Mouse (Mus musculus) spleen, adult 2 months (tissue): Measurements from ENCODE around the gene Heyl. TPM values are rescaled to one million over a fixed set of nuclear protein-coding genes. Genes with fewer than 3 reads are reported as not detected.

Source experiments
- DNase-seq, 2 experiments: peaks; one replicate each; pipeline versions ENCODE4 v3.0.0 to v3.0.0-alpha.2; 2012 to 2021; ENCODE audit warnings: low spot score in 2 of 2, low read depth in 1 of 2
- H3K27ac ChIP-seq: fragments of 200-500 bp; 2 replicates; pipeline ENCODE4 v1.5.1; 2012; ENCODE audit warnings: low read length, inconsistent platforms; ENCODE audit not compliant: insufficient read depth
- H3K27me3 ChIP-seq: fragments of 200-500 bp; 2 replicates; pipeline ENCODE4 v1.6.1; 2012; ENCODE audit warnings: mild to moderate bottlenecking, moderate library complexity, low read length, inconsistent platforms; ENCODE audit not compliant: control insufficient read depth, insufficient read depth
- H3K36me3 ChIP-seq: fragments of 200-500 bp; 2 replicates; pipeline ENCODE4 v1.6.1; 2012; ENCODE audit warnings: mild to moderate bottlenecking, low read length, inconsistent platforms; ENCODE audit not compliant: control insufficient read depth, insufficient read depth
- H3K4me1 ChIP-seq: fragments of 200-500 bp; 2 replicates; pipeline ENCODE4 v1.6.1; 2011; ENCODE audit warnings: inconsistent platforms; ENCODE audit not compliant: control insufficient read depth, insufficient read depth, insufficient read length
- H3K4me3 ChIP-seq: fragments of 200-500 bp; 2 replicates; pipeline ENCODE4 v1.5.1; 2011; ENCODE audit warnings: mild to moderate bottlenecking, inconsistent platforms; ENCODE audit not compliant: insufficient read depth, insufficient read length; ENCODE audit errors: extremely low read depth
- CTCF ChIP-seq: fragments of 200-500 bp; IDR thresholded peaks from 2 replicates; pipeline ENCODE4 v1.5.1; 2011; ENCODE audit warnings: mild to moderate bottlenecking, inconsistent platforms; ENCODE audit not compliant: insufficient read depth, insufficient read length, insufficient replicate concordance; ENCODE audit errors: extremely low read depth
- POLR2A ChIP-seq: fragments of 200-500 bp; IDR thresholded peaks from 2 replicates; pipeline ENCODE4 v1.6.1; 2011; ENCODE audit warnings: low read depth, low read length, inconsistent platforms
- WGBS: fragments of 180-500 bp; shearing (Covaris S2); methylation state at CpG from one replicate; pipeline ENCODE4 v1.1.7; 2018; 5-methylcytosine and 5-hydroxymethylcytosine counted together
- polyA plus RNA-seq: library from polyadenylated mRNA; depleted of rRNA; stranded (reverse); fragments of >200 nt; gene quantifications from 2 replicates; pipeline ENCODE4 v1.2.3, GENCODE M21; 2012; rRNA removed

The Heyl gene
- 2.1 and 2.9 TPM in 2 replicates for polyA plus RNA-seq

DNA sequence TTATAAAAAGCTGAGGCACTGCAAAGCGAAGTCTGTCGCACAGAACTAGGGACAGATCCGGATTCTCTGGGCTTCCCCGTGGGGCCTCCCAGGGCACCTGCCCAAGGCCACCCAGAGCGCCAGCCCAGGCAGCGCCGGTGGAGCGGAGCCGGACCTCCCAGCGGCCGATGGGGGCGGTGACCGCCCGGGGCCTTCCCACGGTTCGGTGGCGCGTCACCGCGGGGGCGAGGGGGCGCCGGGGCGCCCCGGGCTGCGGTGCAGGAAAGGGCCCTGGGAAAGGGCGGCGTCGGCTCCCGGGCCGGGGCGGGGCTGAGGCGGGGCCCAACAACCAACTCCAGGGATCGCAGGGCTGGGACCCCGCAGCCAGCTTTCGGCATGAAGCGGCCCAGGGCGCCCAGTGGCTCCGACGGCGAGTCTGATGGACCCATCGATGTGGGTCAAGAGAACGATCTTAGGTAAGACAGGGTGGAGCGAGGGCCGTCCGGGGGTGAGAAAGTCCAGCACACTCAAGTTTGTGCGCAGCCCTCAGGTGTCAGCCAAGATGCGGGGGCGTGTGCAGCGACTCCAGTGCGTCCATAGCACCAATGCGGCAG is at the start of gene Heyl:
Gene Heyl (plus strand): TSS at position 65 of the 593 bp plus-strand sequence.
- Histone ChIP-seq H3K27ac (no peak within 1 kb of the TSS), H3K36me3 (no peaks in the 10 kb centered on the region), H3K4me1 (peaks cover 14% of the 10 kb centered on the region), H3K4me3 (peak within 1 kb of the TSS; percentile 8; the same call in 1 of the 2 replicates), H3K27me3 (no peaks in the 10 kb centered on the region)
- 6% methylated on average over 52 of the region's 52 CpGs for WGBS
- DNase-seq = peak in 1 of 2 experiments; percentile 39
- TF ChIP-seq CTCF (no peak), POLR2A (no peak)

DNA sequence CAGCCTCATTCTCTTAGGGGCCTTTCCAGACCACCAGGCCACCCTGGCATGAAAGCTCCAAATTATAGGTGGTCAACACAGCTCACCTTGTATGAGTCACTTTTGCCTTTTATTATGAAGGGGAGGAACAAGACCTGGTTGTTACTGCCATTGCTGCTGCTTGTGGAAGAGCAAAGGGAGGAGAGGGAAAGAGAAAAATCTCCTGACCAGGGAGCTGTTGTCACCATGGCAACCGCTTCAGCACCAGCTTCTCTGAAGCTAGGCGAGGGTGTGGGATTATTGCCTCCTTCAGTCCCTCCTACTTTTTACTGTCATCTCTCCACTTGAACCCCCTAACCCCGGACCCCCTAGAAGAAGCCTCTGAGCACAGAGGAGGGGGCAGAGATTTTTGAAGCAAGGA is 48.5 kb upstream of the Heyl start:
- Histone ChIP-seq H3K27me3 (peaks cover 8% of the 10 kb centered on the region; the same call in 1 of the 2 replicates), H3K4me1 (peaks cover 9% of the 10 kb centered on the region; the same call in 1 of the 2 replicates), H3K36me3 (no peaks in the 10 kb centered on the region), H3K4me3 (no peak overlapping the region), H3K27ac (no peak overlapping the region)
- WGBS = 54% methylated on average over 3 of the region's 3 CpGs
- TF ChIP-seq POLR2A (no peak), CTCF (no peak)
- no peak for DNase-seq

DNA sequence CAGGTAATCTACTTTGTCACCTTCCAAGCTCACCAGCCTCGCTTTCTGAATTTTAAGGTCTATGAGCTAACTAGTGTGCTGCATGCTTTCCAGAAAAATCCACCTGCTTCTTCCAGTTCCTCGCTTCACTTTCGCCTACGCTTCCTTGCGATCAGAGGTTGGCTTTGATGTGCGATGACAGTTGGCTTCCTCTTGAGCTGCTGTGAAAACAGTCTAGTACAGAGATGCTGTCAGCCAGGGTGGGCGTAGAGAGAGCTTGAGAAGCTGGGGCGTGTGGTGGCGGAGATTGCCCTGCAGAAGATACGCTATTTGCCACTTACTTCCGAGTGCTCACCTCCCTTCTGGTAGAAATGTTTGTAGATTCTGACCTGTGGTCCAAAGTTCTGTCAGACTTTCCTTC is 41.0 kb upstream of the Heyl start:
- no peaks in the 10 kb centered on the region for H3K27me3 ChIP-seq
- TF ChIP-seq POLR2A (no peak), CTCF (no peak)
- H3K27ac ChIP-seq = no peak overlapping the region
- WGBS = 76% methylated on average over 11 of the region's 11 CpGs
- H3K36me3 ChIP-seq = no peaks in the 10 kb centered on the region
- no peak for DNase-seq
- no peak overlapping the region for H3K4me3 ChIP-seq
- H3K4me1 ChIP-seq = no peaks in the 10 kb centered on the region

GRCm38 (mm10) chr4:123193791-123194190 is 39.6 kb upstream of the Heyl start:
- H3K4me1 ChIP-seq = no peaks in the 10 kb centered on the region
- H3K4me3 ChIP-seq = no peak overlapping the region
- WGBS = 94% methylated on average over 11 of the region's 11 CpGs
- H3K27ac ChIP-seq = no peak overlapping the region
- DNase-seq = no peak
- TF ChIP-seq POLR2A = no peak
- no peak for TF ChIP-seq CTCF
- H3K36me3 ChIP-seq = no peaks in the 10 kb centered on the region
- H3K27me3 ChIP-seq = no peaks in the 10 kb centered on the region

DNA sequence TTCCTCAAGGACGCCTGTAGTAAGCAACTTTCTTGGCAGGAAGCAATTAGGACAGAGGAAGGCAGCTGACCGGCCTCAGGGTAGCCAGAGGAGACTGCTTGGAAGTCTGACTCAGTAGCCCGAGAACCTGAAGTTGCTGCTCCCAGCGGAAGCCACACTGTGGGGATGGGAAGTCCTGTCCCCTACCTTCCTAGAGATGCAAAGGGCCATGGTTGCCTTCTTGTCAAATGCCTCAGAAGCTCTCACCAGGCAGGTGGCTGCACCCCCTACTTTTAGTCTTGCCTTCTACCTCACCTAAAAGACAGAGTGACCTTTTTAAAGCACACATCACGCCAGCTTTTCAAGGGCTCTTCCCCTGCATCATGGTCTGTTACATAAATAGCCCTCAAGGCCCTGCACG is 36.7 kb upstream of the Heyl start:
- no peak for TF ChIP-seq CTCF
- TF ChIP-seq POLR2A = no peak
- Histone ChIP-seq H3K27ac (no peak overlapping the region), H3K4me3 (no peak overlapping the region), H3K27me3 (peaks cover 7% of the 10 kb centered on the region), H3K4me1 (peaks cover 2% of the 10 kb centered on the region; the same call in 1 of the 2 replicates), H3K36me3 (no peaks in the 10 kb centered on the region)
- 47% methylated on average over 6 of the region's 6 CpGs for WGBS
- no peak for DNase-seq

DNA sequence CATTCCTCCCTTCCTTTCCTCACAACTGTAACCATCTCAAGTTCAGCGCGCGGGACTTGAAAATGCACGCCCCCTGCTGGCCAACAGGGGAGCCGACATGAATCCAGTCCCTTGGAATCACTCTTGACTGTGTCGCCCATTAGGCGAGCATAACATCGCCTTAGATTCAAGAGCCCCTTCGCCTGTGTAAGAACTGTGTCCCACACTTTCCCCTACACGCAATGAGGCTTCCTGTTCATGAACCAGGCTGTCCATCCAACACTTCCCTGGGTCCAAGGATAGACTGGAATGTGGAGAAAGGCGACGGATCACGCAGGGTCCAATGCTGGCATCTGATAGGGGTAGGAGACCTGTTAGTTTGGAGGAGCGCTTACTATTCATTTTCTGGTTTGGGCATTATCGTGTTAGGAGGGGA is 32.6 kb upstream of the Heyl start:
- Histone ChIP-seq H3K4me3 (no peak overlapping the region), H3K36me3 (no peaks in the 10 kb centered on the region), H3K4me1 (peaks cover 2% of the 10 kb centered on the region; the same call in 1 of the 2 replicates), H3K27me3 (peaks cover 8% of the 10 kb centered on the region), H3K27ac (no peak overlapping the region)
- TF ChIP-seq POLR2A = no peak
- peak; percentile 73 for TF ChIP-seq CTCF
- DNase-seq = peak in 1 of 2 experiments; percentile 22
- 10% methylated on average over 15 of the region's 15 CpGs for WGBS
